Mouse (Mus musculus): Measurements from ENCODE around the gene Gnb1. TPM values are rescaled to one million over a fixed set of nuclear protein-coding genes. Genes with fewer than 3 reads are reported as not detected.

Gnb1 gene
- polyA plus RNA-seq (2014; fragmentation: Nextera tagmentation; extraction: Ambion mirVana), result 625 and 626 TPM in 2 replicates

DNA sequence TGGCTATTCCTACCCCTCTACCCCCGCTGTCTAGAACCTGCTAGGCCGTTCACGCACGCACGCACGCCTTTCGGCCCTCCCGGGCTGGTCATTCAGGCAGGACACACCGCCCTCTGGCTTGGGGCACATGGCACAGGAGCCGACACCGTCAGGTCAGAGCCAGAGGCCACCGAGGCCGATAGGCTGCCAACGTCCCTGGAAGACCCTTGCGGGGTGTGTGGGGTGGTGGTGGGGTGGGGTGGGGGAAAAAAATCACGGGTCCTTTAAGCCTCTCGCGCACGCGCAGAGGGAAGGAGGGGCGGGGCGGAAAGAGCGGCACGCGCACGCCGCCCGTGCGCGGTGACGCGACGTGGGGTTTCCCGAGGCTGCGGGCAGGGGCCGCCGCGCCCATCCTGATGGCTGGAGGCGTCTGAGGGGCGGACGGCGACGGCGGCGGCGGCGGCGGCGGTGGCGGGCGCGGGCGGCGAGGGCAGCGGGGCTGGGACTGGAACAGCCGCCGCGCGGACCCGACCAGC is at the start of gene Gnb1:
TSS of gene Gnb1 (plus strand) at position 372 of the 515 bp plus-strand sequence.
- DNase-seq (ENCODE audit: low spot score) (peak; percentile 95), ATAC-seq (ENCODE audit: insufficient number of reproducible peaks, low FRiP score, low TSS enrichment, low read depth) (peak; percentile 81)
- H3K4me3 ChIP-seq (ENCODE audit: low read depth, low read length), result peak within 1 kb of the TSS; percentile 99
- H3K4me1 ChIP-seq (ENCODE audit: control insufficient read depth, insufficient read depth, low read length), result peaks cover 10% of the 10 kb centered on the region
- no peaks in the 10 kb centered on the region for H3K36me3 ChIP-seq (ENCODE audit: control insufficient read depth, insufficient read depth, low read length)
- no peaks in the 10 kb centered on the region for H3K27me3 ChIP-seq (ENCODE audit: control insufficient read depth, insufficient read depth, low read length)
- H3K27ac ChIP-seq (replicated peaks; ENCODE audit: low read depth, low read length), result peak within 1 kb of the TSS; percentile 88
- under 1% methylated on average over 48 of the region's 60 CpGs for whole genome bisulfite sequencing
- H3K4me2 ChIP-seq (ENCODE audit: low read depth, severe bottlenecking), result peak within 1 kb of the TSS; percentile 70
- peak within 1 kb of the TSS; percentile 100 for H3K9ac ChIP-seq (ENCODE audit: low read length)
- no peaks in the 10 kb centered on the region for H3K9me3 ChIP-seq (ENCODE audit: control insufficient read depth, low read length)

DNA sequence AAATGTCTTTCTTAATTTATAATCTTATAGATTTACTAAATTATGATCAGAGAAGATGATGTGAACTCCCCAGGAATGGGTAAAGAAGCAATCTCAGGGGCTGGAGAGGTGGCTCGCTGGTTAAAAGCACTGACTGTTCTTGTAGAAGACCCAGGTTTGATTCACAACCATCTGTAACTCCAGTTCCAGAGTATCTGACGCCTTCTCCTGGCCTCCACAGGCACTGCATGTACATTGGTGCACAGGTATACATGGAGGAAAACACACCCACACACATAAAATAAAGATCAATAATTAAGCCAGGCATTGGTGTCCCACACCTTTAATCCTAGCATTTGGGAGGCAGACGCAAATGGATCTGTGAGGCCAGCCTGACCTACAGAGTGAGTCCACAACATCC is 48.4 kb upstream of the Gnb1 start:
- ATAC-seq (ENCODE audit: insufficient number of reproducible peaks, low FRiP score, low TSS enrichment, low read depth) (no peak), DNase-seq (ENCODE audit: low spot score) (no peak)
- Histone ChIP-seq H3K9ac (ENCODE audit: low read length) (no peak overlapping the region), H3K27ac (replicated peaks; ENCODE audit: low read depth, low read length) (no peak overlapping the region), H3K4me1 (ENCODE audit: control insufficient read depth, insufficient read depth, low read length) (no peaks in the 10 kb centered on the region), H3K4me3 (ENCODE audit: low read depth, low read length) (no peak overlapping the region), H3K36me3 (ENCODE audit: control insufficient read depth, insufficient read depth, low read length) (no peaks in the 10 kb centered on the region), H3K9me3 (ENCODE audit: control insufficient read depth, low read length) (no peaks in the 10 kb centered on the region), H3K27me3 (ENCODE audit: control insufficient read depth, insufficient read depth, low read length) (no peaks in the 10 kb centered on the region), H3K4me2 (ENCODE audit: low read depth, severe bottlenecking) (no peak overlapping the region)
- 71% methylated on average over 3 of the region's 3 CpGs for WGBS

DNA sequence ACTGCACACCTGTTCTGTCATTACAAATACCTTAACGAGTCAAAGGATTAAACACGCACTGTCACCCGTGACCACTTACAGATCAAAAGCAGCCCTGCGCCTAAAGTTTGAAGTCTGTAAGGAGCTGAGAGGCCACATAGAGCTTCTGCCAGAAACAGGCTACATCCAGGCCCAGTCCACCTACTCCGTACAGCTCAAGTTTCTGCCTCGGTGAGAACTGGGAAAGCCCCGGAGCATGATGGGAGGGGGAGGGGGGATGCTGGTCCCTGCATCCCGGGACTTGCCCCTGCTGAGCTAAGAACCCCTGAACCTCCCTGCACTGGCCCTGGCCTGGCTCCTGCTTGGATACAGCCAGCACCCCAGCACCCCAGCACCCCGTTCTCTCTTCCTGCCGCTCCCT is 39.6 kb upstream of the Gnb1 start:
- Histone ChIP-seq H3K9ac (ENCODE audit: low read length) (no peak overlapping the region), H3K36me3 (ENCODE audit: control insufficient read depth, insufficient read depth, low read length) (no peaks in the 10 kb centered on the region), H3K4me3 (ENCODE audit: low read depth, low read length) (no peak overlapping the region), H3K9me3 (ENCODE audit: control insufficient read depth, low read length) (no peaks in the 10 kb centered on the region), H3K4me2 (ENCODE audit: low read depth, severe bottlenecking) (no peak overlapping the region), H3K27me3 (ENCODE audit: control insufficient read depth, insufficient read depth, low read length) (no peaks in the 10 kb centered on the region), H3K4me1 (ENCODE audit: control insufficient read depth, insufficient read depth, low read length) (no peaks in the 10 kb centered on the region), H3K27ac (replicated peaks; ENCODE audit: low read depth, low read length) (no peak overlapping the region)
- 32% methylated on average over 10 of the region's 10 CpGs for WGBS
- ATAC-seq (ENCODE audit: insufficient number of reproducible peaks, low FRiP score, low TSS enrichment, low read depth), result 0 out of 2 replicates have a peak, but pooled peaks have one; percentile 39
- peak; percentile 46 for DNase-seq (ENCODE audit: low spot score)

DNA sequence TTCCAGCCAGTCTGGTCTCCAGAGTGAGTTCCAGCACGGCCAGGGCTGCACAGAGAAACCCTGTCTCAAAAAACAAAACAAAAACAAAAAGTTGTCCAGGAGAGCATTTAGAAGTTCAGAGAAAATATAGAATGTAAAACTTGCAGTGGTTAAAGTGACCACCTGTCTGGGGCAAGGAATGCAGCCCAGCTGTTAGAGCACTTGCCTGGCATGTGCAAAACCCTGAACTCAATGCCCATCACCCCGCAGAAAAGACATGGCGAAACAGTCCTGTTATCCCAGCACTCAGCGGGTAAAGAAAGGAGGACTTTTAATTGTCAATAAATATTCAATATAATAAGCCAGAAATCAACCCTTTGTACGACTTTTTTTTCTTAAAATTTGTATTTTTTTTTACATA is 32.6 kb upstream of the Gnb1 start:
- Histone ChIP-seq H3K4me2 (ENCODE audit: low read depth, severe bottlenecking) (no peak overlapping the region), H3K9ac (ENCODE audit: low read length) (no peak overlapping the region), H3K9me3 (ENCODE audit: control insufficient read depth, low read length) (no peaks in the 10 kb centered on the region), H3K4me3 (ENCODE audit: low read depth, low read length) (no peak overlapping the region), H3K4me1 (ENCODE audit: control insufficient read depth, insufficient read depth, low read length) (no peaks in the 10 kb centered on the region), H3K36me3 (ENCODE audit: control insufficient read depth, insufficient read depth, low read length) (no peaks in the 10 kb centered on the region), H3K27ac (replicated peaks; ENCODE audit: low read depth, low read length) (no peak overlapping the region), H3K27me3 (ENCODE audit: control insufficient read depth, insufficient read depth, low read length) (no peaks in the 10 kb centered on the region)
- DNase-seq (ENCODE audit: low spot score), result no peak
- no peak for ATAC-seq (ENCODE audit: insufficient number of reproducible peaks, low FRiP score, low TSS enrichment, low read depth)
- 81% methylated on average over 5 of the region's 5 CpGs for WGBS

DNA sequence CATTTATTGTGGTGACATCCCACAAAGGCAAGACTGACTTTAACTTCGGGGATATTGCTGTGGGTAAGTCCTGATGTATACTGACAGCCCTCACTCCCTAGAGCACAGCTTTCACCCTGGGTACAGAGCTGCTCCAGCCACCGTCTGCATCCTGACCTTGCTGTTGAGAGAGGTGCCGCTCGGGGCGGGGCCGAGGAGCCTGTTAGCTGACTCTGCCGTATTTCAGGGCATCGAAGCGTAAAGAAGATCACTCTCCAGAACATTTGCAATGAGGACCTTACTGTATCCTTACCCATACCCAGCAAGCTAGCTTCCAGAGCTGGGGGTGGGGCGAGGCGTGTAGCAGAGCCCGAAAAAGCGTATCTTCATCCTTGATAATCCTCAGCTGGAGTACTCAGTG is 28.1 kb upstream of the Gnb1 start:
- Histone ChIP-seq H3K36me3 (ENCODE audit: control insufficient read depth, insufficient read depth, low read length) (no peaks in the 10 kb centered on the region), H3K9me3 (ENCODE audit: control insufficient read depth, low read length) (no peaks in the 10 kb centered on the region), H3K9ac (ENCODE audit: low read length) (no peak overlapping the region), H3K27ac (replicated peaks; ENCODE audit: low read depth, low read length) (no peak overlapping the region), H3K4me1 (ENCODE audit: control insufficient read depth, insufficient read depth, low read length) (no peaks in the 10 kb centered on the region), H3K4me2 (ENCODE audit: low read depth, severe bottlenecking) (no peak overlapping the region), H3K27me3 (ENCODE audit: control insufficient read depth, insufficient read depth, low read length) (no peaks in the 10 kb centered on the region), H3K4me3 (ENCODE audit: low read depth, low read length) (no peak overlapping the region)
- no peak for DNase-seq (ENCODE audit: low spot score)
- ATAC-seq (ENCODE audit: insufficient number of reproducible peaks, low FRiP score, low TSS enrichment, low read depth), result no peak
- WGBS, result 79% methylated on average over 13 of the region's 13 CpGs

DNA sequence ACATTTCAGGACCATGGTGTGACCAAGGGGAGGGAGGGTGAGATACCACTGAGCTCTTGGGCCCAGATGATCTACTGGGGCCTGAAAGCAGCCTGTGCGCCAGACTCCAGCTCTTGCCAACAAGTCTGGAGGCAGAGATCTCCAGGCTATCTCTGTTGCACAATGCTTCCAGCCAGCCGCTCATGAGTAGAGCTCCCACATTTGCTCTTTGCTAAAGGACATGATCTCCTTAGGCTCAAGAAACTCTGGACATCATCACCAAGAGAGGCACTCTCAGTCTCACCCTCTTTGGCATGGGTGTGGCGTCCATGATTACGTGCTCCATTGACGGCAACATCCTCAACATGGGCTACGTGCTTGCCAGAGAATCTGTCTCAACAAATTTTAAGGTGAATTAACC is 27.6 kb upstream of the Gnb1 start:
- Histone ChIP-seq H3K4me1 (ENCODE audit: control insufficient read depth, insufficient read depth, low read length) (no peaks in the 10 kb centered on the region), H3K9ac (ENCODE audit: low read length) (no peak overlapping the region), H3K4me3 (ENCODE audit: low read depth, low read length) (no peak overlapping the region), H3K36me3 (ENCODE audit: control insufficient read depth, insufficient read depth, low read length) (no peaks in the 10 kb centered on the region), H3K27me3 (ENCODE audit: control insufficient read depth, insufficient read depth, low read length) (no peaks in the 10 kb centered on the region), H3K27ac (replicated peaks; ENCODE audit: low read depth, low read length) (no peak overlapping the region), H3K4me2 (ENCODE audit: low read depth, severe bottlenecking) (no peak overlapping the region), H3K9me3 (ENCODE audit: control insufficient read depth, low read length) (no peaks in the 10 kb centered on the region)
- DNase-seq (ENCODE audit: low spot score) (no peak), ATAC-seq (ENCODE audit: insufficient number of reproducible peaks, low FRiP score, low TSS enrichment, low read depth) (no peak)
- 92% methylated on average over 6 of the region's 6 CpGs for WGBS

DNA sequence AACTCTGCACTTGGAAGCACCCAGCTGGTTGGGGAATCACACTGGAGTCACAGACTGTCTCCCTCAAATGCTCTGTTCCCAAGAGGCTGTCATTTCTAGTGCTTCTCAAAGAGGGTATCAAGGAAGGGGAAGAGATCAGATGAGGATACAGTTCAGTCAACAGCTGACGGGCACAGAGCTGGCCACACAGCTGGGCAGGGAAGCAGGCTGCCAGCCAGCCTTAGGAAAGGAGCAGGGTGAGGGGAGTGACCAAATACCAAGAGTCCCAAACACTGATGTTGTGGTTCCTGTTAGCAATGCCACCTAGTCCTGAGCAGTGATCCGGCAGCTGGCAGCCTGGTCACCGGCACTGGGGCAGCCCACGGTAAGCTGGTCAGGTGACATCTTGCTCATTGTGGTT is 27.1 kb upstream of the Gnb1 start:
- Histone ChIP-seq H3K4me3 (ENCODE audit: low read depth, low read length) (no peak overlapping the region), H3K9ac (ENCODE audit: low read length) (no peak overlapping the region), H3K4me2 (ENCODE audit: low read depth, severe bottlenecking) (no peak overlapping the region), H3K36me3 (ENCODE audit: control insufficient read depth, insufficient read depth, low read length) (no peaks in the 10 kb centered on the region), H3K27ac (replicated peaks; ENCODE audit: low read depth, low read length) (no peak overlapping the region), H3K4me1 (ENCODE audit: control insufficient read depth, insufficient read depth, low read length) (no peaks in the 10 kb centered on the region), H3K27me3 (ENCODE audit: control insufficient read depth, insufficient read depth, low read length) (no peaks in the 10 kb centered on the region), H3K9me3 (ENCODE audit: control insufficient read depth, low read length) (no peaks in the 10 kb centered on the region)
- 95% methylated on average over 4 of the region's 4 CpGs for WGBS
- no peak for DNase-seq (ENCODE audit: low spot score)
- no peak for ATAC-seq (ENCODE audit: insufficient number of reproducible peaks, low FRiP score, low TSS enrichment, low read depth)

DNA sequence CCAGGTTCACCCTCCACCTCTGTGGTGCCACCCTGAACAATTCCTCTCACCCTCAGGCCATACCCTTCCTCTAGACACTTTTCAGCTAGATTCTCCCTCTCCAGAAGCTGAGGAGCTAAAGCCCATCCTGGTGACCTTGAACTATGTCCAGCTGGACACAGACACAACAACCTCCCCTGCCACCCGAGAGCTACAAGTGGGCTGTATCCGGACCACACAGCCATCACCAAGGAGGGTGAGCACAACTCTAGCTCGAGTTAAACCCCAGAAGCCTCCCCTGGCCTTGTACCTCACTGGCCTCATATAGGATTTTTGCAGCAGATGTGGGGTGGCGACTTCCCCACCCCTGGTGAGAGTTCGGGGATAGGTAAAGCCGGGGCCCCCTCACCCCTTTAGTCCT is 25.6 kb upstream of the Gnb1 start:
- Histone ChIP-seq H3K27me3 (ENCODE audit: control insufficient read depth, insufficient read depth, low read length) (peaks cover 8% of the 10 kb centered on the region), H3K9ac (ENCODE audit: low read length) (no peak overlapping the region), H3K27ac (replicated peaks; ENCODE audit: low read depth, low read length) (no peak overlapping the region), H3K4me3 (ENCODE audit: low read depth, low read length) (no peak overlapping the region), H3K9me3 (ENCODE audit: control insufficient read depth, low read length) (no peaks in the 10 kb centered on the region), H3K4me1 (ENCODE audit: control insufficient read depth, insufficient read depth, low read length) (no peaks in the 10 kb centered on the region), H3K4me2 (ENCODE audit: low read depth, severe bottlenecking) (no peak overlapping the region), H3K36me3 (ENCODE audit: control insufficient read depth, insufficient read depth, low read length) (no peaks in the 10 kb centered on the region)
- DNase-seq (ENCODE audit: low spot score), result no peak
- WGBS, result 87% methylated on average over 6 of the region's 6 CpGs
- no peak for ATAC-seq (ENCODE audit: insufficient number of reproducible peaks, low FRiP score, low TSS enrichment, low read depth)

DNA sequence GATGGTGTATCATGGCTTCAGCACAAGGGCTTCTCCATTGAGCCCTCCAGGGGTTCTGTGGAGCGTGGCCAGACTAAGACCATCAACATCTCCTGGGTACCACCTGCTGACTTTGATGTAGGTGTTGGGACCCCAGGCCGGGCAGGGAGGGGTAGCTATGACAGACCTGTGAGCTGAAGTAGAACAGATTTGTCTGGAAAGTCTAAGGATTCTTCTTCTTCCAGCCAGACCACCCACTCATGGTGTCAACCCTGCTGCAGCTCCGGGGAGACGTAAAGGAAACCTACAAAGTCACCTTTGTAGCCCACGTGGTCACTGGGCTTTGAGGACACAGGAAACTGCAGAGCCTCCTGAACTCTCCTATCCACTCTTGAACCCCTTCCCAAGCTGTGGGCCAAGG is 25.1 kb upstream of the Gnb1 start:
- no peak overlapping the region for H3K4me3 ChIP-seq (ENCODE audit: low read depth, low read length)
- no peak overlapping the region for H3K27ac ChIP-seq (replicated peaks; ENCODE audit: low read depth, low read length)
- peaks cover 8% of the 10 kb centered on the region for H3K27me3 ChIP-seq (ENCODE audit: control insufficient read depth, insufficient read depth, low read length)
- H3K9ac ChIP-seq (ENCODE audit: low read length), result no peak overlapping the region
- no peaks in the 10 kb centered on the region for H3K36me3 ChIP-seq (ENCODE audit: control insufficient read depth, insufficient read depth, low read length)
- DNase-seq (ENCODE audit: low spot score), result no peak
- no peak for ATAC-seq (ENCODE audit: insufficient number of reproducible peaks, low FRiP score, low TSS enrichment, low read depth)
- no peaks in the 10 kb centered on the region for H3K9me3 ChIP-seq (ENCODE audit: control insufficient read depth, low read length)
- H3K4me2 ChIP-seq (ENCODE audit: low read depth, severe bottlenecking), result no peak overlapping the region
- H3K4me1 ChIP-seq (ENCODE audit: control insufficient read depth, insufficient read depth, low read length), result no peaks in the 10 kb centered on the region
- 80% methylated on average over 5 of the region's 5 CpGs for WGBS
